In the genomic region with DNA sequence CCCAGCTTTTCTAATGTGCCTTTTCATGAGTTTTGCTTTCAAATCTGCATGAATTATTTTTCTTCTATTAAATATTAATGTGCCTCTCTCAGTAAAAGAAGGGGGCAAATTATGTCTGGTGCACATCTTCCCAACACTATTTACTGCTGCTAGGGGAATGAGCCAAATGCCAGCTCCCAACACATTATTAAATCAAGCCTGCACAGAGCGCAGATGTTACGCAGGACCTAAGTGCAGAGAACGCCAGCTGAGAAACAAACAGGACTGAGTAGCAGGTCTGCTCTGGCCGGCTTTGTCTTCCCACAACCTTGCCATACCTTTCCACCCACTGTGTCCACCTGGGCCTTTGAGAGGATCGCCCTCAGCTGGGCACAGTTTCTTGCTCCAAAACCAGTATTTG, we compare ENCODE assay signal across 20 mouse cellular contexts.
"Had no signal": no experiment of that assay in that cellular context is flagged by ENCODE, and none has a peak within 500 bp of the region (broad histone marks: within the 10 kb centered on the region; RNA-seq: fewer than 3 reads in every experiment).

No protein-coding gene starts in this region.

- H3K4me3 ChIP-seq: limb, embryonic 12.5 days; limb, embryonic 15.5 days; midbrain, embryonic 12.5 days; midbrain, embryonic 15.5 days; myocyte had no signal

- DNase-seq: kidney, adult 18-20 months; kidney, adult 9 months; kidney, postnatal 14 days; kidney, postnatal 4 days; left cerebral cortex, postnatal 4 days; liver, postnatal 0 days; lung, embryonic 14.5 days; retina, postnatal 1 day; right cerebral cortex, postnatal 25 days; thymus, adult 18-20 months; thymus, postnatal 36 days had no signal

- H3K27ac ChIP-seq: limb, embryonic 12.5 days; limb, embryonic 15.5 days; liver, embryonic 14.5 days; macrophage; midbrain, embryonic 12.5 days; midbrain, embryonic 15.5 days had no signal

- H3K9me3 ChIP-seq: limb, embryonic 12.5 days; limb, embryonic 15.5 days; midbrain, embryonic 12.5 days; midbrain, embryonic 15.5 days had no signal

- H3K36me3 ChIP-seq: limb, embryonic 12.5 days; limb, embryonic 15.5 days; midbrain, embryonic 12.5 days; midbrain, embryonic 15.5 days had no signal

- H3K4me1 ChIP-seq: midbrain, embryonic 12.5 days; midbrain, embryonic 15.5 days had no signal

- H3K4me2 ChIP-seq: limb, embryonic 12.5 days; limb, embryonic 15.5 days; liver, embryonic 11.5 days; lung, embryonic 14.5 days; midbrain, embryonic 12.5 days; midbrain, embryonic 15.5 days had no signal

- H3K27me3 ChIP-seq: limb, embryonic 15.5 days; midbrain, embryonic 12.5 days; midbrain, embryonic 15.5 days had no signal

- ATAC-seq: liver, postnatal 0 days; lung, postnatal 0 days; midbrain, embryonic 15.5 days had no signal

- H3K9ac ChIP-seq: limb, embryonic 12.5 days; limb, embryonic 15.5 days; liver, embryonic 14.5 days; liver, postnatal 0 days; lung, embryonic 14.5 days; midbrain, embryonic 12.5 days; midbrain, embryonic 15.5 days had no signal
